17 mouse cellular contexts compared by ENCODE assay signal in genomic region chr2:18819520-18819919, GRCm38 (mm10).
DNase-seq lines count a peak whose midpoint lies in the region; ATAC-seq and TF ChIP-seq lines count a peak whose summit lies in the region.
"Had no signal": no experiment of that assay in that cellular context is flagged by ENCODE, and none has a peak within 500 bp of the region (broad histone marks: within the 10 kb centered on the region; RNA-seq: fewer than 3 reads in every experiment).

No protein-coding gene starts in this region.

- TF ChIP-seq POLR2A in bone marrow, adult 2 months (IDR thresholded peaks at IDR 0.05; ENCODE audit: borderline replicate concordance, control insufficient read depth, low read depth, low read length) = no peak

- H3K4me3 ChIP-seq in kidney, postnatal 0 days (replicated peaks; ENCODE audit: low read depth, low read length) = no peak overlapping the region
- H3K4me3 ChIP-seq in bone marrow, adult 2 months (replicated peaks; ENCODE audit: control insufficient read depth, low read depth, low read length) = no peak overlapping the region
- H3K4me3 ChIP-seq: heart, embryonic 13.5 days; limb, embryonic 13.5 days; neural tube, embryonic 13.5 days had no signal

- no peak for ATAC-seq in kidney, postnatal 0 days (replicated peaks; ENCODE audit: low FRiP score, low read depth)
- ATAC-seq in cerebellum, adult (ENCODE audit: insufficient number of reproducible peaks, low FRiP score, low TSS enrichment) = no peak
- ATAC-seq: forebrain, embryonic 14.5 days; intestine, embryonic 16.5 days had no signal

- H3K9ac ChIP-seq in kidney, postnatal 0 days (ENCODE audit: low read depth, low read length) = no peak overlapping the region
- H3K9ac ChIP-seq: heart, embryonic 13.5 days; limb, embryonic 13.5 days; neural tube, embryonic 13.5 days had no signal

- no peaks in the 10 kb centered on the region for H3K9me3 ChIP-seq in kidney, postnatal 0 days (replicated peaks; ENCODE audit: low read length)
- H3K9me3 ChIP-seq: heart, embryonic 13.5 days; limb, embryonic 13.5 days; neural tube, embryonic 13.5 days had no signal

- no peak for DNase-seq in kidney, postnatal 0 days (ENCODE audit: low spot score)
- no peak for DNase-seq in kidney, adult 8-10 months
- DNase-seq in thymus, postnatal 0 days (ENCODE audit: low spot score) = peak; percentile 29
- DNase-seq in thymus, postnatal 10 days (ENCODE audit: low spot score in 2 of 2) = no peak
- no peak for DNase-seq in ovary, adult 18-20 months (ENCODE audit: low spot score)
- DNase-seq: cerebellum, adult 2 months; gastrocnemius, postnatal 14 days; kidney, postnatal 4 days; lung, postnatal 4 days; midbrain, embryonic 14.5 days had no signal

- WGBS in kidney, postnatal 0 days = 75% methylated on average over 7 of the region's 7 CpGs
- WGBS in bone marrow, adult 2 months = 63% methylated on average over 7 of the region's 7 CpGs

- peaks cover 8% of the 10 kb centered on the region; the same call in 1 of the 2 replicates for H3K4me1 ChIP-seq in kidney, postnatal 0 days (replicated peaks; ENCODE audit: insufficient read depth, low read length)
- peaks cover 4% of the 10 kb centered on the region for H3K4me1 ChIP-seq in bone marrow, adult 2 months (ENCODE audit: control insufficient read depth, insufficient read depth, low read length)

- H3K4me2 ChIP-seq in kidney, postnatal 0 days (ENCODE audit: low read length) = no peak overlapping the region
- H3K4me2 ChIP-seq: heart, embryonic 13.5 days; limb, embryonic 13.5 days; neural tube, embryonic 13.5 days had no signal

- peak; percentile 29; the same call in 1 of the 2 replicates for TF ChIP-seq CTCF in kidney, postnatal 0 days (IDR thresholded peaks at IDR 0.05; ENCODE audit: low read depth)
- TF ChIP-seq CTCF in bone marrow, adult 2 months (IDR thresholded peaks at IDR 0.05; ENCODE audit: control insufficient read depth, insufficient read depth, low read length) = peak; percentile 22; the same call in 1 of the 2 replicates

- H3K27ac ChIP-seq in kidney, postnatal 0 days = no peak overlapping the region
- no peak overlapping the region for H3K27ac ChIP-seq in bone marrow, adult 2 months (ENCODE audit: control insufficient read depth, insufficient read depth, low read depth, low read length, poor library complexity)
- H3K27ac ChIP-seq: heart, embryonic 13.5 days; limb, embryonic 13.5 days; neural tube, embryonic 13.5 days had no signal

- no peaks in the 10 kb centered on the region for H3K36me3 ChIP-seq in kidney, postnatal 0 days (ENCODE audit: insufficient read depth, low read length)
- H3K36me3 ChIP-seq: heart, embryonic 13.5 days; limb, embryonic 13.5 days; neural tube, embryonic 13.5 days had no signal

- H3K27me3 ChIP-seq in kidney, postnatal 0 days (ENCODE audit: insufficient read depth, low read length) = no peaks in the 10 kb centered on the region
- H3K27me3 ChIP-seq: heart, embryonic 13.5 days; neural tube, embryonic 13.5 days had no signal
